Mouse (Mus musculus) brain, embryonic 14.5 days (tissue): ENCODE data around the gene Grcc10.

Experiments
- CTCF ChIP-seq: fragments of 200-500 bp; IDR thresholded peaks from 2 replicates; pipeline ENCODE4 v1.5.1; 2012; ENCODE audit warnings: inconsistent platforms, mild to moderate bottlenecking, moderate library complexity, borderline replicate concordance; ENCODE audit not compliant: insufficient read depth, insufficient read length; ENCODE audit errors: extremely low read depth
- POLR2A ChIP-seq: fragments of 200-500 bp; IDR thresholded peaks from 2 replicates; pipeline ENCODE4 v1.6.1; 2012; ENCODE audit warnings: mild to moderate bottlenecking, inconsistent platforms, borderline replicate concordance; ENCODE audit not compliant: poor library complexity, insufficient read depth, insufficient read length, severe bottlenecking; ENCODE audit errors: extremely low read depth

DNA sequence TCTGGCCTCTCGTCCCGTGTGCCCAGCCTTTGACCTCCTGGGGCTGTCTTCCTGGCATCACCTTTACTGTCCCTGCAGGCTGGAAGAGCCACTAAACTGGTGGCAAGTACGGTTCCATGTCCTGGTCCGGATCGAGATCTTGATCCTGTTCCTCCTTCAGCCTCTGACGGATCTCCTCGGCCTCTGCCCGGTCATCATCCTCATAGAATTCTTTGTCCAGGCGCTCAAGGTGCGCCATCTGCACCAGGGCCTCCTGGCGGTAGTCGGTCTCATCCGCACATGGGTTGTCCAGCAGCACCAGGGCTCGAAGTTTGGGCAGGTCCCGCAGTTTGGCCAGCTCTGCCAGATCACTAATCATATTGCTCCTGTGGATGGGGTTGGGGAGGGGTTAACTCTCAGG lies 29.3 kb upstream of the Grcc10 start:
- no peak for TF ChIP-seq CTCF
- no peak for TF ChIP-seq POLR2A
